Mouse (Mus musculus) B cell, adult 2 months (primary cell): ENCODE measurements around the gene Sohlh1.
"Not testable (repeated sequence)": the region's sequence is repeated elsewhere in the genome, so short reads cannot be mapped to it uniquely, and the experiment has no call there.

ENCODE experiments used
- DNase-seq, 2 experiments: peaks; one replicate each; pipeline ENCODE4 v3.0.0; 2022

Sohlh1 gene

DNA sequence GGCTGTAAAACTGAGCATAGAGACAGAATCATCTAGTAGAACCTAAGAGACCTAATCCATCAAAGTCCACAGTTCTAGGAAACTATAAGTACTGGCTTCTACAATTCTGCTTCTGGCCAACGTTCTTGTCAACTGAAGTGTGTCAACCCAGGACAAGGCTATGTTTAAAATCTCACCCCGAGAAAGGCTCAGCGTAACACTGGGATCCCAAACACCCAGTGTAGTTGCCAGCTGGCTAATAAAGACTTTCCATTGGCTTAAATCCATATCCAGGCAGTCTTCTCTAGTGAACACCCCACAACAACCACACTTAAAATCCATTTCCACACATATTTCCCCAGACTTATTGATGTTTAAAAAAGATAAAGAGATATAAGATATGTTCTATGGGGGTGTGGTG, 16.3 kb downstream of the Sohlh1 start:
- DNase-seq = no peak

DNA sequence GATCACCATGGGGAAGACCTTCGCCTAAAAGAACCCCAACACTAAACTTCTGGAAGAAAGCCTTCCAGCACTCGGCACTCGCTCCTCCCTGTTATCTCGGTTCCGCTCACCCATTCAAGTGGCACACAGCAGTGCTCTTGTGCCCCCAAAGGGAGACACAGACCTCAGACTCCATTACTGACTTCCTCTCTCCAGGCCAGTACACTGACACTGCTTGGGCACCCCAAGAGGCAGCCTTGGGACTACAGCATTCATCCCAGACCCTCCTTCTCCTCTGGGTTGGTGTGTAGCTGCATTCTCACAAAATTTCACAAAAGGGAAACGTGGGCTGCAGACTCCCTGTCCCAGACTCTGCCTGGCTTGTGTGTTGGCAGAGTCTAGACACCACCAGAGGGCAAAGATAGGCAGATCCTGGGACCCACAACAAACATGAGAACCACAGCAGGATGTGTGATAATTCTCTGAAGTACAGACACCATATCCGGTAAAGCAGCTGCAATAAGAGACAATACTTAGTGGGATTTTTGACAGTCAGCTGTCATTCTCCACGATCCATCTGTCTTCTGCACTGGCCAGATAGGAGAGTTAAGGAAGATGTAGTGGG, 18.6 kb downstream of the Sohlh1 start:
- no peak for DNase-seq

DNA sequence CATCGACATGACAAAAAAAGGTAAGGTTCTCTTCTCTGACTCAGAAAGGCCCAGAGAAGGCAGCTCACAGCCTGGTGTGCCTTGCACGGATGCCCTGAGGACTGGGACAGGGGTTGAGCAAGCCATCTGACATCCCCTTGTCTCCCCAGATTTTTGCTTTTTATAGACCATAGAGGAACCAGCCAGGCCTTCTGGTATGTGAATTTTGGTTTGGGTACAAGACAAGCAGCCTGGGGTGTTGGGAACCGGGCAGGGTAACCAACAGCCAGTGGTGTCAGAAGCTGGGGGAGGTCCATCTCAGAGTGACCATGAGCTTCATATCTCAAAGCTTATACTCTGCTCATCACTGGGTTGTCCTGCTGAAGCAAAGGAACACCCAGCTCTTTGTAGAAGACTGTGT, 22.3 kb downstream of the Sohlh1 start:
- DNase-seq = no peak

DNA sequence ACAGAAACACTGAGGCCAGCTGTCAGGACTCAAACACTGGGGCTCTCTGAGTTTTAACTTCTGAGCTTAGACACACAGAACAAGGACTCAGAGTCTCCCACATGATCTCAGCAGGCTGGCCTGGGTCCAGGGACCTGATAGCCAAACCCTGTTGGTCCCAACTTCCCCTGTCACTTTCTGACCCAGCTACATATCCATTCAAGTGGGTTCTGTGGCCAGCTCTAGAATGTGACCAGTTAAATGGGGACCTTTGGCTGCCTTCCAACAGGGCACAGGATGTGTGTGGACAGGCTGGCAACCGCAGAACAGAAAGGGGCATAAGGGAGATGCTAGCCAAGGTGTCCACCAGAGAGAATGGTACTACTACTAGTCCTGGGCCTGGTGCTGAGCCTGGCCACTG, 24.2 kb downstream of the Sohlh1 start, which contains the start of gene Lcn9:
Gene Lcn9 (plus strand): TSS at position 348 of the 400 bp plus-strand sequence.
- no peak for DNase-seq

DNA sequence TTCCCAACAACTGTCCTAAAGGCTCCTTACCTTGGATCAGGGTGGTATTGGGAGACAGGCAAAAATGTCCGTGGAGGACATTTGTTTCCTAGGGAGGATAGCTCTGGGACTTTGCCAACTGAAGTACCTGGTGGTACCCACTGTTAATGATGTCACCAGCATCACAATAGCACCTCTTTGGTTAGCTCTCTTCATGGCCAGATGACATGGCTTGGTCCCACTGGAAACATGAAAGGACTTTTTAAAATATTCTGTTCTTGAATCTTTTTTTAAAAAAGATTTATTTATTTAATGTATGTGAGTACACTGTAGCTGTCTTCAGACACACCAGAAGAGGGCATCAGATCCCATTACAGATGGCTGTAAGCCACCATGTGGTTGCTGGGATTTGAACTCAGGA, 31.3 kb downstream of the Sohlh1 start, which contains the start of gene Glt6d1:
Gene Glt6d1 (minus strand): TSS at position 101 of the 400 bp plus-strand sequence.
- not testable (repeated sequence) for DNase-seq

DNA sequence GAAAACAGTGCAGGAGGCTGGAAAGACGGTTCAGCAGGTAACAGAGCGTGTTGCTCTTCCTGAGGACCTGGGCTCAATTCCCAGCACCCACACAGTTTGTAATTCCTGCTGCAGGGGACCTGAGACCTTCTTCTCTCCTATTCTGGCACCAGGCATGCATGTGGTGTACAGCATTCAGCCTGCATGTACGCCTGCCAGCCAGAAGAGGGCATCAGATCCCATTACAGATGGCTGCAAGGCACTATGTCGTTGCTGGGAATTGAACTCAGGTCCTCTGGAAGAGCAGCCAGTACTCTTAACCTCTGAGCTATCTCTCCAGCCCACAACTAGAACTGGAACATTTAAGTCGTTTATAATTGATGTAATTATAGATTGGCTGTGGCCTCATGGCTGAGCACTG, 33.7 kb downstream of the Sohlh1 start:
- DNase-seq = no peak

DNA sequence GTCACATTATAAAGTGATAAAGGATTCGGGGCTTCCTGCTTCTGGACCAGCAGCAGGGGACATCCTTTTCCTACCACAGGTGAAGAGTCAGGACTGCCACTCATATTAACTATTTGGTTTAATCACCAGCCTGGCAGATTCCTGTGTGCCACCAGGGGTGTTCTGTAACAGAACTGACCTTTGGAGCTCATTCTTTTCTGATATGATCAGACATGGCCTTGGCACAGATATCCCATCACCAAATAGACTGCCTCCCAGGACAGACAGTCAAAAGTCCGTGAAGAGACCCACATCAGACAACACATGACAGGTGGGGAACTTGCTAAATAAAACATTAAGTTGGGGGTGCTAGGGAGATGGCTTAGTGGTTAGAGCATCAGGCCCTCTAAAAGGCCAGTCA, 35.3 kb downstream of the Sohlh1 start:
- no peak for DNase-seq

DNA sequence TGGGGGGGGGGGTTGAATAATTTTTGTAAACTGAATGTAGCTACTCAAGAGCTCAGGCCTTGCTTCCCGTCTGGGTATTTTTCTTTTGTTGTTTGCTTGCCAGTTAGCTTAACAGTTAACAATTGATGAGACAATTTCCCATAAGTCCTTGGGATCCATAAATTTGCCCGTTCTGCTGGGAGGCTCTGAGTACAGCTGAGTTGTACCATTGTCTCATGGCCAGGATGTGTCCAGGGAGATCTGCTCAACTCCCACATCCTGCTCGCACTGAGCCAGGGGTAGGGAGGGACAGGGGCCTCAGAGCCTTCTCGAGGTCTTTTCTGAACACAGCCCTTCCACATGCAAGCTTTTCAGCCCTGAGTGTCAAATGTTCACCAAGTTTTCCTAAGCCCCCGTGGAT, 49.0 kb downstream of the Sohlh1 start:
- DNase-seq = no peak

DNA sequence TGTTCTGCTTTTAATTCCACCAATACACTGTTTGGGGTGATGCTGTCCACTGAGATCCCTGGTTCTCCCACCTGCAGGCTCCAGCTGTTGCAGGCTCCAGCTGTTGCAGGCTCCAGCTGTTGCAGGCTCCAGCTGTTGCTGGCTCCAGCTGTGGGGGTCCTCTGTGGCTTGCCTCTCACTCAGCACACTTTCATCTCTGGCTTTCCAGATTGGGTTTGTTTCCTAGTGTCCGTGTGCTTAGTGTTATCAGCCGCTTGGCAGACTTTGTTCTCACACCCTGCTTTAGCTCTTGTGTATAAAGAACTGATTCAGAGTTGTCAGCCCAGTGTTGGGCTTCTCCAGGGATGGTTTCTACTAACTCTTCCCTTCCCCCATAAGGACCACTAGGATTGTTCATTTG, 49.4 kb downstream of the Sohlh1 start:
- DNase-seq = no peak
